ENCODE assay signal across 8 mouse cellular contexts in the genomic region with DNA sequence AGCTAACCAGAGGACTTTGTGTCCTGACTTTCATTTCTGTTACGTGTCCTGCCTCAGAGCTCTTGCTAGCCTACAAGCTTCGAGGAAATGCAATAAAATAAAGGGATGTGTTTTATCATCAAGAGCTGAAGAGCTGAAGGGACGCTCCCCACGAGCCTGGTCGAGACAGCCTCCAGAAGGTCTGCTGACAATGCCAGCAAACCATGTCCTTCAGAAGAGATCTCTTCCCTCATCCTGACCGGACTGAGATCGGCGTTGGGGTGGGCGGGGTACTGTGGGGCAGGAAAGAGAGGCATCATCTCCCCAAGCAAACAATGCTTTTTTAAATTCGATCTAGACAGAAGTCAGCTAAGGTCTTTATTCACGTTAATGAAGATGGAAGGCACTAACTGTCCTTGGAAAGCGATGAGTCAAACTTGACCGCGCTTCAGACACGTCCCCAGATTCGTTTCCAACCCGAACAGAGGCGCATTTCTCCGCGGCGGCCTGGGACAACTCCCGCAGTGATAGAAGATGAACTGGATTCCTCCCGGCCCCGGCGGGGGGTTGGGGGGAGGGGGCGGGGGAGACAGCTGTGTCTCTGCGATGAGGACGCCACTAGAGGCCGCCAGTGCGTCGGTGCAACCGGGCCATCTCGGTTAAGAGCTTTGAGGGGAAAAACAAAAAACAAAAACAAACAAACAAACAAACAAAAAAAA. TPM values are rescaled to one million over a fixed set of nuclear protein-coding genes. Genes with fewer than 3 reads are reported as not detected.
A peak's percentile ranks its signal among the peaks of the same experiment; 100 is the strongest.
DNase-seq lines count a peak whose midpoint lies in the region; ATAC-seq and TF ChIP-seq lines count a peak whose summit lies in the region.

No protein-coding gene starts in this region.

- H3K9me3 ChIP-seq in forebrain, embryonic 14.5 days (replicated peaks; ENCODE audit: control insufficient read depth, low read length): no peaks in the 10 kb centered on the region

- H3K27ac ChIP-seq in bone marrow macrophage, adult 2 months (ENCODE audit: insufficient read depth, low read depth, low read length): peak overlapping the region; percentile 42
- 0 out of 2 replicates have a peak overlapping the region, but pooled peaks have one; percentile 17 for H3K27ac ChIP-seq in forebrain, embryonic 14.5 days (ENCODE audit: low read depth, low read length)

- DNase-seq in CD8-positive naive resting alpha-beta T cell, adult 2 months (ENCODE audit: low read depth in 2 of 2, low spot score in 2 of 2): peak; percentile 41 to 59
- peak; percentile 75 for DNase-seq in forebrain, embryonic 14.5 days (ENCODE audit: low spot score)
- DNase-seq in heart, postnatal 4 days: peak; percentile 85
- DNase-seq in layer of hippocampus, postnatal 14 days (ENCODE audit: low spot score in 2 of 2): peak; percentile 80 to 88
- peak; percentile 83 to 85 for DNase-seq in lung, postnatal 4 days
- DNase-seq in right cerebral cortex, postnatal 14 days: peak; percentile 86
- peak; percentile 73 for DNase-seq in yolk sac, embryonic 10.5 days (ENCODE audit: low spot score)

- ATAC-seq in forebrain, embryonic 14.5 days: 0 out of 2 replicates have a peak, but pooled peaks have one; percentile 6

- H3K27me3 ChIP-seq in forebrain, embryonic 14.5 days (replicated peaks; ENCODE audit: control insufficient read depth, insufficient read depth, low read length): peaks cover 32% of the 10 kb centered on the region

- peak overlapping the region; percentile 67 for H3K4me2 ChIP-seq in forebrain, embryonic 14.5 days (ENCODE audit: low read length)

- WGBS in forebrain, embryonic 14.5 days: under 1% methylated on average over 33 of the region's 33 CpGs

- H3K36me3 ChIP-seq in forebrain, embryonic 14.5 days (ENCODE audit: control insufficient read depth, insufficient read depth, low read length): no peaks in the 10 kb centered on the region

- TF ChIP-seq POLR2A in bone marrow macrophage, adult 2 months (IDR thresholded peaks at IDR 0.05; ENCODE audit: borderline replicate concordance, low read depth, low read length): no peak

- peaks cover 35% of the 10 kb centered on the region for H3K4me1 ChIP-seq in bone marrow macrophage, adult 2 months (ENCODE audit: control insufficient read depth, insufficient read depth, low read length)
- peaks cover 29% of the 10 kb centered on the region for H3K4me1 ChIP-seq in forebrain, embryonic 14.5 days (ENCODE audit: control insufficient read depth, insufficient read depth, low read length)

- peak overlapping the region; percentile 54 for H3K4me3 ChIP-seq in bone marrow macrophage, adult 2 months (ENCODE audit: insufficient read depth, low read length)
- peak overlapping the region; percentile 33 for H3K4me3 ChIP-seq in forebrain, embryonic 14.5 days (ENCODE audit: low read depth, low read length)

- peak overlapping the region; percentile 52 for H3K9ac ChIP-seq in forebrain, embryonic 14.5 days (ENCODE audit: low read length)

- peak; percentile 89 for TF ChIP-seq CTCF in bone marrow macrophage, adult 2 months (IDR thresholded peaks at IDR 0.05; ENCODE audit: low read depth, low read length)

RNA-seq across cellular contexts. Expression of a gene that starts 5.2 kb away (rescaled TPM):
- polyA plus RNA-seq in bone marrow macrophage, adult 2 months (2012; ENCODE audit: insufficient read depth, insufficient read length, missing spikeins): not detected in 2 replicates
- polyA plus RNA-seq in forebrain, embryonic 14.5 days (2014; fragmentation: Nextera tagmentation; extraction: Ambion mirVana): not detected in 2 replicates
- not detected for total RNA-seq in heart, postnatal 4 days (2021)
- total RNA-seq in layer of hippocampus, postnatal 14 days (2021): not detected

RNA-seq across cellular contexts. Expression of a gene that starts 5.6 kb away (rescaled TPM):
- 41.0 and 47.5 TPM in 2 replicates for polyA plus RNA-seq in bone marrow macrophage, adult 2 months (2012; ENCODE audit: insufficient read depth, insufficient read length, missing spikeins)
- 1.3 and 1.7 TPM in 2 replicates for polyA plus RNA-seq in forebrain, embryonic 14.5 days (2014; fragmentation: Nextera tagmentation; extraction: Ambion mirVana)
- total RNA-seq in heart, postnatal 4 days (2021): 1 to 10 TPM; 1.5 TPM
- total RNA-seq in layer of hippocampus, postnatal 14 days (2021): 10 to 100 TPM; 38.0 to 40.8 TPM

RNA-seq across cellular contexts. Expression of a gene that starts 50.8 kb away (rescaled TPM):
- polyA plus RNA-seq in bone marrow macrophage, adult 2 months (2012; ENCODE audit: insufficient read depth, insufficient read length, missing spikeins): not detected in 2 replicates
- not detected in 2 replicates for polyA plus RNA-seq in forebrain, embryonic 14.5 days (2014; fragmentation: Nextera tagmentation; extraction: Ambion mirVana)
- not detected for total RNA-seq in heart, postnatal 4 days (2021)
- total RNA-seq in layer of hippocampus, postnatal 14 days (2021): under 1 TPM; 0.36 to 0.65 TPM

Comparison
In these comparisons a context has a peak if more than half of its experiments do, and no peak if none do; other contexts are left out.
1. Peak in every context shown above with its lines: DNase-seq, ATAC-seq, H3K4me3 ChIP-seq and H3K27ac ChIP-seq.
2. RNA of a gene that starts 5.6 kb away (total RNA-seq): 38.0 to 40.8 TPM in layer of hippocampus, postnatal 14 days; 1.5 TPM in heart, postnatal 4 days; every median in the first group is over 10 times any median in the second.